Mouse (Mus musculus): ENCODE results near the gene Cmss1. TPM values are rescaled to one million over a fixed set of nuclear protein-coding genes. Genes with fewer than 3 reads are reported as not detected.

The Cmss1 gene
- polyA plus RNA-seq, 1 experiment from 2014 or later = 38.8 TPM

DNA sequence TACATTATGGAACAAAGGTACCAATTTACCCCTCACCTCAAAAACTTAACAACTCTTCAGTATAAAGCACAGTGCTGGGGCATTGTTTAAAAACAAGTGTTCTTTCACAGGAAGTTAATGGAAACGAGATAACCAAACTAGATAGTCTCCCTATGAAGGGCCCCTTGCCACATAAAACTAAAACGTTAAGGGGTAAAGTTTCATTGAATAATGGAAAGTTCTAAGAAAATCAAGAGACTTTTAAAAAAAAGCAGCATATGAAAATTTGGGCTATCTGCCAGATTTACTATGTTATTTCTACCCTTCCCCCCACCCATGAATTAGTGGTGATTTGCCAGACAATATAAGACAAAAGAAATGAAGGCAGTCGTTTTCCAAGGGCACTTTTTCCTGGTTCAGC, 21.5 kb downstream of the Cmss1 start:
- ATAC-seq (ENCODE audit: low FRiP score) (no peak), DNase-seq (ENCODE audit: low spot score) (no peak)
- Histone ChIP-seq H3K27me3 (ENCODE audit: control insufficient read depth, insufficient read depth, low read length) (no peaks in the 10 kb centered on the region), H3K4me1 (replicated peaks; ENCODE audit: control insufficient read depth, insufficient read depth, low read length) (no peaks in the 10 kb centered on the region), H3K9ac (no peak overlapping the region), H3K4me3 (replicated peaks; ENCODE audit: low read length) (no peak overlapping the region), H3K4me2 (replicated peaks) (no peak overlapping the region), H3K27ac (no peak overlapping the region), H3K36me3 (replicated peaks; ENCODE audit: control insufficient read depth, insufficient read depth) (no peaks in the 10 kb centered on the region), H3K9me3 (ENCODE audit: control insufficient read depth, low read length) (no peaks in the 10 kb centered on the region)
- WGBS = 71% methylated on average over 3 of the region's 3 CpGs

DNA sequence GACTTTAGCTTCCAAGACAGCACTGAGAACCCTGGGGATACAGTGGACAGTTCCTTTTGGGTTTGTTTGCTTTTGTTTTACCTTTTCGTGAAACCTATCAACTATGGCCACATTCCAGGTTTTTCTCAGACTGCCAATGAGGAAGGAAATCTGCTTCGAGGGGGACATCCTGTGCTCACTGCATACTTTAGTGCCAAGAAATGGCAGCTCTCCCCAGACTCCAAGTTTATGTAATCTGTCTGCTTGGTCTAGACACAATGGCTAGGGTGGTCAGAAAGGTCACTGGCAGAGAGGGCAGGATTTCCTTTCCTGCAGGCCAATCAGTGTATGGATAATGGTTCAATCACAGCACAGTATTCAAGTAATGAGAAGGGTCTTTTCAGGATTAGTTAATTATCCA, 24.7 kb downstream of the Cmss1 start:
- H3K27ac ChIP-seq = no peak overlapping the region
- DNase-seq (ENCODE audit: low spot score) = no peak
- H3K4me1 ChIP-seq (replicated peaks; ENCODE audit: control insufficient read depth, insufficient read depth, low read length) = no peaks in the 10 kb centered on the region
- H3K9ac ChIP-seq = no peak overlapping the region
- H3K9me3 ChIP-seq (ENCODE audit: control insufficient read depth, low read length) = no peaks in the 10 kb centered on the region
- H3K4me3 ChIP-seq (replicated peaks; ENCODE audit: low read length) = no peak overlapping the region
- ATAC-seq (ENCODE audit: low FRiP score) = no peak
- H3K27me3 ChIP-seq (ENCODE audit: control insufficient read depth, insufficient read depth, low read length) = no peaks in the 10 kb centered on the region
- H3K36me3 ChIP-seq (replicated peaks; ENCODE audit: control insufficient read depth, insufficient read depth) = no peaks in the 10 kb centered on the region
- 89% methylated on average over 2 of the region's 2 CpGs for WGBS
- H3K4me2 ChIP-seq (replicated peaks) = no peak overlapping the region

DNA sequence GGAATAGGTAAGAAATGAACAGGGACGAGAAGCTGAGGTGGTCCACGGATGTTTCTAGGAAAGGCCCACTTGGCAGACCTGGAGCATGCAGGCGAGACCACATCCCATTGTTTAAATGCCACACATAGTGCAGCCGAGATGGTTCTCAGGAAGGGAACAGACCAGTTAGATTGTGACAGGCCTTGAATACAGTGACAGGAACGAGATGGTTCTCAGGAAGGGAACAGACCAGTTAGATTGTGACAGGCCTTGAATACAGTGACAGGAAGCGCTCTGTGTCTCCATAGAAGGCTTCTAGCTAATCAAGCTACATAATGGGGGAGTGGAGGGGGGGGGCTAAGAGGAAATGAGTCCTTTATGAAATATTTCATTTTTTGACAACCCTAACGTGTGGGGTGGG, 26.6 kb downstream of the Cmss1 start:
- H3K36me3 ChIP-seq (replicated peaks; ENCODE audit: control insufficient read depth, insufficient read depth) = no peaks in the 10 kb centered on the region
- H3K27ac ChIP-seq = no peak overlapping the region
- H3K4me2 ChIP-seq (replicated peaks) = no peak overlapping the region
- H3K4me3 ChIP-seq (replicated peaks; ENCODE audit: low read length) = no peak overlapping the region
- DNase-seq (ENCODE audit: low spot score) = no peak
- H3K27me3 ChIP-seq (ENCODE audit: control insufficient read depth, insufficient read depth, low read length) = no peaks in the 10 kb centered on the region
- ATAC-seq (ENCODE audit: low FRiP score) = no peak
- no peaks in the 10 kb centered on the region for H3K9me3 ChIP-seq (ENCODE audit: control insufficient read depth, low read length)
- no peak overlapping the region for H3K9ac ChIP-seq
- no peaks in the 10 kb centered on the region for H3K4me1 ChIP-seq (replicated peaks; ENCODE audit: control insufficient read depth, insufficient read depth, low read length)
- 75% methylated on average over 7 of the region's 7 CpGs for WGBS

DNA sequence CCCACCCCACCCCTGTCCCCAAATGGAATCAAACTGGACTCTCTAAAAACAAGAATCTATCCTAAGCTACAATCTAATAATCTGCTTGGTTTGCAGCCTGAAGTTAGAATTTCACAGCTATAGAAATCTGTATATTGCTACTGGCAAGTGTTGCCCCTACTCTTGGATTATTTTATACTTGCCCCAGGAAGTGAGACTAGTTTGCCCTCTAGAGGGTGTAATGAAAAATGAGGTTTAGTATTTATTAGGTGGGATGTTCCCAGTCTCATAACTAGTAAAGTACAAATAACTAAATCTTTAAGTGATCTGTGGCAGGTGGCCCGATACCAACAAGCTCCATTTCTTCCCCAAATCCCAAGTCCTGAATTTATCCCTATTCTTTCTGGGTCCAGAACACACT, 29.1 kb downstream of the Cmss1 start:
- 86% methylated on average over 1 of the region's 1 CpGs for WGBS
- H3K36me3 ChIP-seq (replicated peaks; ENCODE audit: control insufficient read depth, insufficient read depth) = no peaks in the 10 kb centered on the region
- H3K27me3 ChIP-seq (ENCODE audit: control insufficient read depth, insufficient read depth, low read length) = no peaks in the 10 kb centered on the region
- H3K4me3 ChIP-seq (replicated peaks; ENCODE audit: low read length) = no peak overlapping the region
- ATAC-seq (ENCODE audit: low FRiP score) = no peak
- no peak overlapping the region for H3K27ac ChIP-seq
- H3K9ac ChIP-seq = no peak overlapping the region
- no peaks in the 10 kb centered on the region for H3K4me1 ChIP-seq (replicated peaks; ENCODE audit: control insufficient read depth, insufficient read depth, low read length)
- H3K4me2 ChIP-seq (replicated peaks) = no peak overlapping the region
- no peak for DNase-seq (ENCODE audit: low spot score)
- no peaks in the 10 kb centered on the region for H3K9me3 ChIP-seq (ENCODE audit: control insufficient read depth, low read length)

DNA sequence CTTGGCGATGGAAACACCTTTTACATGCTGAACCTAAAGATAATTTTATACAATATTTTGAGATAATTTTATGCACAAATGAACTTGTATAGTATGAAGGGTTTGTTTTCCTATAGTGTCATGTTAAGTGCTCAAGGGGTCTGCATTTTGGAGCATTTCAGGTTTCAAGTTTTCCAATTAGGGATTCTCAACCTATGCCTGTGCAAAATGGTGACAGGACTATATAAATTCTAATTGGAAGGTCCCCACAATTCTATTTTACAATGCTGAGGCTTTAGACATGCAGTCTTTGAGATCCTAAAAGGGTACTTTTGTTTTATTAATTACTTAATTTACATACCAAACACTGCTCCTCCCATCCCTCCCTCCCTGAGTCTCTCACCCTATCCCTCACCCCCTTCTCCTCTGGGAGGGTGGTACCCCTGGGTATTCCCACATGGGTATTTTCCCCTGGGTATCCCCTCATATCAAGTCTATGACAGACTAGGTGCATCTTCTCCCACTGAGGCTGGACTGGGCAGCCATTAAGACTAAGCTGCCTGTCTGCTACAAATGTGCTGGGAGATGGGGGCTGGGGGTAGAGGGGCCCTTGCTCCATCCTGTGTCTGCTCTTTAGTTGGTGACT, 30.8 kb downstream of the Cmss1 start:
- Histone ChIP-seq H3K9me3 (ENCODE audit: control insufficient read depth, low read length) (no peaks in the 10 kb centered on the region), H3K4me3 (replicated peaks; ENCODE audit: low read length) (no peak overlapping the region), H3K27me3 (ENCODE audit: control insufficient read depth, insufficient read depth, low read length) (no peaks in the 10 kb centered on the region), H3K4me2 (replicated peaks) (no peak overlapping the region), H3K4me1 (replicated peaks; ENCODE audit: control insufficient read depth, insufficient read depth, low read length) (no peaks in the 10 kb centered on the region), H3K27ac (no peak overlapping the region), H3K36me3 (replicated peaks; ENCODE audit: control insufficient read depth, insufficient read depth) (no peaks in the 10 kb centered on the region), H3K9ac (no peak overlapping the region)
- 94% methylated on average over 1 of the region's 1 CpGs for WGBS
- no peak for ATAC-seq (ENCODE audit: low FRiP score)
- DNase-seq (ENCODE audit: low spot score) = no peak

DNA sequence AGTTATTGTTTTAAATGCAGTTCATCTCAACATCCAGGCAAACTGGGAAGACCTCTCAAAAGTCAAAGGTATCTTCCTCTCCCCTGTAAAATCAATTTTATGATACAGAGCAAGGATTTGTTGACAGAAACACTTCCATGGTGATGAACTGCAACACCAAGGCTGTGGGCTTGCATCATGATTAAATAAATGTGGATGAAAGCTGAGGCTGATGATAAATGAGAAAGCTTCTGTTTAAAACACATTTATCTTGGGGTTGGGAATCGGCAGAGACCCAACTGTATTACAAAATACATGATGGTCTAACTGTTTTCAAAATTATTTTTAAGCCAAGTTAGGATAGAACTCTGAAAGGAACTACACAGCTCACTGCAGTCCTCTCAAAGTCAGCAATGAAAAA, 32.8 kb downstream of the Cmss1 start:
- Histone ChIP-seq H3K4me1 (replicated peaks; ENCODE audit: control insufficient read depth, insufficient read depth, low read length) (no peaks in the 10 kb centered on the region), H3K9ac (no peak overlapping the region), H3K36me3 (replicated peaks; ENCODE audit: control insufficient read depth, insufficient read depth) (no peaks in the 10 kb centered on the region), H3K4me3 (replicated peaks; ENCODE audit: low read length) (no peak overlapping the region), H3K9me3 (ENCODE audit: control insufficient read depth, low read length) (no peaks in the 10 kb centered on the region), H3K27me3 (ENCODE audit: control insufficient read depth, insufficient read depth, low read length) (no peaks in the 10 kb centered on the region), H3K4me2 (replicated peaks) (no peak overlapping the region), H3K27ac (no peak overlapping the region)
- 76% methylated on average over 1 of the region's 1 CpGs for WGBS
- DNase-seq (ENCODE audit: low spot score) = no peak
- ATAC-seq (ENCODE audit: low FRiP score) = no peak

DNA sequence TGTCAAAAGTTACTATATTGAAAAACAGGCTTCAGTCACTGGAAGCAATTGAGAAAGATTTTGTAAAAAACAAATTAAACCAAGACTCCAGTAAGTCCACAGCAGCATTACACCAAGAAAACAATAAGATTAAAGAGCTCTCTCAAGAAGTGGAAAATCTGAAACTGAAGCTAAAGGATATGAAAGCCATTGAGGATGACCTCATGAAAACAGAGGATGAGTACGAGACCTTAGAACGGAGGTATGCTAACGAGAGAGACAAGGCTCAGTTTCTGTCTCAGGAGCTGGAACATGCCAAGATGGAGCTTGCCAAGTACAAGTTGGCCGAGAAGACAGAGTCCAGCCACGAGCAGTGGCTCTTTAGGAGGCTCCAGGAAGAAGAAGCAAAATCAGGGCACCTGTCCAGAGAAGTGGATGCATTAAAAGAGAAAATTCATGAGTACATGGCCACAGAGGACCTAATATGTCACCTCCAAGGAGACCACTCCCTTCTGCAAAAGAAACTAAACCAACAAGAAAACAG, 35.8 kb downstream of the Cmss1 start:
- H3K4me2 ChIP-seq (replicated peaks) = no peak overlapping the region
- no peaks in the 10 kb centered on the region for H3K4me1 ChIP-seq (replicated peaks; ENCODE audit: control insufficient read depth, insufficient read depth, low read length)
- no peaks in the 10 kb centered on the region for H3K9me3 ChIP-seq (ENCODE audit: control insufficient read depth, low read length)
- H3K9ac ChIP-seq = no peak overlapping the region
- WGBS = 96% methylated on average over 5 of the region's 5 CpGs
- no peak overlapping the region for H3K27ac ChIP-seq
- DNase-seq (ENCODE audit: low spot score) (no peak), ATAC-seq (ENCODE audit: low FRiP score) (no peak)
- no peak overlapping the region for H3K4me3 ChIP-seq (replicated peaks; ENCODE audit: low read length)
- no peaks in the 10 kb centered on the region for H3K36me3 ChIP-seq (replicated peaks; ENCODE audit: control insufficient read depth, insufficient read depth)
- no peaks in the 10 kb centered on the region for H3K27me3 ChIP-seq (ENCODE audit: control insufficient read depth, insufficient read depth, low read length)

DNA sequence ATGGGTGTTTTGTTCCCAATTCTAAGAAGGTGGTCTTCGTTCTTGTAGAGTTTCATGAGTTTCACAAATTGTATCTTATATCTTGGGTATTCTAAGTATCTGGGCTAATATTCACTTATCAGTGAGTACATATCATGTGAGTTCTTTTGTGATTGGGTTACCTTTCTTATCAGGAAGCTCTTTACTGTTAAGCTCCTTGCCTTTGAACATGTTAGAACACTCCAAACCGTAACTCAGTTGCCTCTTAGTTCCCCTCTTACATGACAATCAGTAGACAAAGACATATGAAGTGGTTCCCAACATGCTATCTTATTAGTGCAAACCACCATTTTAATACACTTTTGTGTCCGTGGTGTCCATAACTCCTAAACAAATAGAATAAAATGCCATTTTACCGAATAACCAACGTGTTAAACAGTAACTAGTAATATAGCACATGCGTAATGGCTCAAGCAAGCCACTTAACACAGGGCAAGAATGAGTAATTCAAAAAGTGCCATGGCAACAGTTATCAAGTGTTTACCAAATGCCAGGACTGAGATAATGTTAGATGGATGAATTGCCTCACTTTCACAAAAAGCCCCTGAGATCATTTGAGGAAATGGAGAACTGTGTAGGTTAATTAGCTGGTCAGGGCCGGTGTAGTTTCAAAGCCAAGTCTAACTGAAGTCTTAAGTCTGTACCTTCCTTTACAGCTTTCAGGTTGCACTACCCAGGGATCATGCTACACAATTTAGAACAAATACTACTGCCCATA, 37.8 kb downstream of the Cmss1 start:
- Histone ChIP-seq H3K9me3 (ENCODE audit: control insufficient read depth, low read length) (no peaks in the 10 kb centered on the region), H3K9ac (no peak overlapping the region), H3K27ac (no peak overlapping the region), H3K4me1 (replicated peaks; ENCODE audit: control insufficient read depth, insufficient read depth, low read length) (no peaks in the 10 kb centered on the region), H3K4me2 (replicated peaks) (no peak overlapping the region), H3K27me3 (ENCODE audit: control insufficient read depth, insufficient read depth, low read length) (no peaks in the 10 kb centered on the region), H3K36me3 (replicated peaks; ENCODE audit: control insufficient read depth, insufficient read depth) (no peaks in the 10 kb centered on the region), H3K4me3 (replicated peaks; ENCODE audit: low read length) (no peak overlapping the region)
- ATAC-seq (ENCODE audit: low FRiP score) (no peak), DNase-seq (ENCODE audit: low spot score) (no peak)
- 94% methylated on average over 7 of the region's 7 CpGs for WGBS

DNA sequence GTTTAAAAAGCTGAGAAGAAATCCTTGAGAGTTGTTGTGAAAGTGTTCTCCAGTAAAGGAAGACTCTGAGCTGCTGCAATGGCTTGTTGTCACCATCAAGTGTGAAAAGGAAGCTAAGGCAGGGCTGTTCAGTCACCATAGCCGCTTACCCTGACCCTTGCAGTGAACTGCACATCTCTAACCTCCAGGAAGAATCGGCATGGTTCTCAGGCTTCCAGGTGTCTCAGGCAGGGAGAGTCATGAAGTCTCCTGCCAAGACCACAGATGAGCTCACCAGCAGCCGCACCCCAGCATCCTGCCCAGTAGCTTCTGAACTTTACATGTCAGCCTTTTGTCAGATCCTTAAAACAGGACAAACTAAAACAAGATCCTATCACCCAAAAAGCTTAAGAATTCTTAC, 40.4 kb downstream of the Cmss1 start:
- Histone ChIP-seq H3K4me2 (replicated peaks) (no peak overlapping the region), H3K9me3 (ENCODE audit: control insufficient read depth, low read length) (no peaks in the 10 kb centered on the region), H3K27me3 (ENCODE audit: control insufficient read depth, insufficient read depth, low read length) (no peaks in the 10 kb centered on the region), H3K9ac (no peak overlapping the region), H3K27ac (no peak overlapping the region), H3K4me3 (replicated peaks; ENCODE audit: low read length) (no peak overlapping the region), H3K4me1 (replicated peaks; ENCODE audit: control insufficient read depth, insufficient read depth, low read length) (no peaks in the 10 kb centered on the region), H3K36me3 (replicated peaks; ENCODE audit: control insufficient read depth, insufficient read depth) (no peaks in the 10 kb centered on the region)
- no peak for ATAC-seq (ENCODE audit: low FRiP score)
- DNase-seq (ENCODE audit: low spot score) = no peak
- WGBS = 85% methylated on average over 3 of the region's 3 CpGs

Data from hindbrain, embryonic 14.5 days (tissue).